Mouse (Mus musculus): ENCODE data around the gene Gm10663. TPM values are rescaled to one million over a fixed set of nuclear protein-coding genes. Genes with fewer than 3 reads are reported as not detected.

Gene Gm10663
- polyA plus RNA-seq, 1 experiment: not detected

DNA sequence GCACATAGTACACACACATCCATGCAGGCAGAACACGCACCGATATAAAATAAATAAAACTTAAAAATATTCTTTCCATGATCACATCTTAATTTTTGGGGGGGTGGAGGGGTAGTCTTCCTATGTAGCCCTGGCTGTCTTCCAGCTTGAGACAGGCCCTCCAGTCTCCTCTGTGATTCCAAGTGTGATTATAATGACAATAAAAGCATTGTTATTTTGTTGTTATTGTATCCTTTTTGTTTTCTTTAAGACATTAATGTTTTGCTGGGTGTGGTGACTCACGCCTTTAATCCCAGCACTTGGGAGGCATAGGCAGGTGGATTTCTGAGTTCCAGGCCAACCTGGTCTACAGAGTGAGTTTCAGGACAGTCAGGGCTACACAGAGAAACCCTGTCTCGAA is 27.0 kb upstream of the Gm10663 start:
- no peaks in the 10 kb centered on the region for H3K4me1 ChIP-seq
- H3K27me3 ChIP-seq (replicated peaks): no peaks in the 10 kb centered on the region
- TF ChIP-seq GATA1 (IDR thresholded peaks at IDR 0.05; ENCODE audit: borderline replicate concordance, low read length) (no peak), FLI1 (IDR thresholded peaks at IDR 0.05; ENCODE audit: low read length) (no peak)
- peaks cover 8% of the 10 kb centered on the region; the same call in 1 of the 2 replicates for H3K9me3 ChIP-seq
- no peak overlapping the region for H3K4me3 ChIP-seq (replicated peaks)
- H3K36me3 ChIP-seq (replicated peaks; ENCODE audit: low read length): no peaks in the 10 kb centered on the region

DNA sequence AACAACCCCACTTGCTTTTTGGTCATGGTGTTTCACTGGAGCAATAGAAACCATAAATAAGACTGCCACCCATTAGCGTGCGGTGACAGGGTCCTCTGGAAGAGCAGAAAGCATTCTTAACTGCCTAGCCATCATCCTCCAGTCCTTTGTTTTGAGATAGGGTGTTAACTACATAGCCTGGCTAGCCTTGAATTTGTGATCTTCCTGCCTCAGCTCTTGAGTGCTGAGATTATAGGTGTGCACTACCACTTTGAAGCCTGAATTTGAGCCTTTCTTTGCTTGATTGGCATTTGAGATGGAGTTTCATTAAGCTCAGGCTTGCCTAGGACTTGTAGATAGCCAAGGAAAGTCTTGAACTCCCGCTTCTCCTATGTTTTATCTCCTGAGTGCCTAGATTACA is 21.3 kb upstream of the Gm10663 start:
- H3K27me3 ChIP-seq (replicated peaks): no peaks in the 10 kb centered on the region
- no peaks in the 10 kb centered on the region for H3K4me1 ChIP-seq
- H3K9me3 ChIP-seq: peaks cover 3% of the 10 kb centered on the region; the same call in 1 of the 2 replicates
- H3K4me3 ChIP-seq (replicated peaks): no peak overlapping the region
- TF ChIP-seq GATA1 (IDR thresholded peaks at IDR 0.05; ENCODE audit: borderline replicate concordance, low read length) (no peak), FLI1 (IDR thresholded peaks at IDR 0.05; ENCODE audit: low read length) (no peak)
- no peaks in the 10 kb centered on the region for H3K36me3 ChIP-seq (replicated peaks; ENCODE audit: low read length)

DNA sequence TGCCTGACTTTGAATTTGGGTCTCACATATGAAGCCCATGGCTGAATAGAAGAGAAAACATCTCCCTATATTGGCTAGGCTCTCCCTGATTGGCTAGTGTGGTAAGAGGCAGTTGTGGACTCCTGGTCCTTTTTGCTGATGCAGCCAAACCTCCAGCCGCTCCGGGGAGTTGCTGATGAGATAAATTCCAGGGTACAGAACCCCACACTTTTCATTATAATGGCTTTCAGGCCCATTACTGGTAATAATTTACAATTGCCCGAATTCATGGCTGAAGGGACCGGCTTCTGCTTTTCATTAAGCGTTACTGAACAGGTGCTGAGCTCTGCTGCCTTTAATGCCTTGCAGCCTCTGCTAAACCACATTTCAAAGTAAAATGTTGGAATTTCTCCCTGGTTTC is 20.9 kb upstream of the Gm10663 start:
- no peaks in the 10 kb centered on the region for H3K4me1 ChIP-seq
- H3K36me3 ChIP-seq (replicated peaks; ENCODE audit: low read length): no peaks in the 10 kb centered on the region
- H3K9me3 ChIP-seq: peaks cover 3% of the 10 kb centered on the region; the same call in 1 of the 2 replicates
- no peaks in the 10 kb centered on the region for H3K27me3 ChIP-seq (replicated peaks)
- TF ChIP-seq FLI1 (IDR thresholded peaks at IDR 0.05; ENCODE audit: low read length) (no peak), GATA1 (IDR thresholded peaks at IDR 0.05; ENCODE audit: borderline replicate concordance, low read length) (no peak)
- H3K4me3 ChIP-seq (replicated peaks): no peak overlapping the region

GRCm38 (mm10) chr8:65056722-65057121 is 18.1 kb upstream of the Gm10663 start:
- Histone ChIP-seq H3K36me3 (replicated peaks; ENCODE audit: low read length) (no peaks in the 10 kb centered on the region), H3K27me3 (replicated peaks) (no peaks in the 10 kb centered on the region), H3K4me3 (replicated peaks) (no peak overlapping the region), H3K4me1 (no peaks in the 10 kb centered on the region), H3K9me3 (no peaks in the 10 kb centered on the region)
- TF ChIP-seq FLI1 (IDR thresholded peaks at IDR 0.05; ENCODE audit: low read length) (no peak), GATA1 (IDR thresholded peaks at IDR 0.05; ENCODE audit: borderline replicate concordance, low read length) (no peak)

GRCm38 (mm10) chr8:65062195-65062594 is 12.6 kb upstream of the Gm10663 start:
- Histone ChIP-seq H3K4me3 (replicated peaks) (no peak overlapping the region), H3K36me3 (replicated peaks; ENCODE audit: low read length) (no peaks in the 10 kb centered on the region)
- TF ChIP-seq GATA1 (IDR thresholded peaks at IDR 0.05; ENCODE audit: borderline replicate concordance, low read length) (no peak), FLI1 (IDR thresholded peaks at IDR 0.05; ENCODE audit: low read length) (no peak)

GRCm38 (mm10) chr8:65064071-65064470 is 10.8 kb upstream of the Gm10663 start:
- TF ChIP-seq FLI1 (IDR thresholded peaks at IDR 0.05; ENCODE audit: low read length): no peak
- no peak for TF ChIP-seq GATA1 (IDR thresholded peaks at IDR 0.05; ENCODE audit: borderline replicate concordance, low read length)
- H3K4me3 ChIP-seq (replicated peaks): no peak overlapping the region
- H3K27me3 ChIP-seq (replicated peaks): no peaks in the 10 kb centered on the region
- peaks cover 3% of the 10 kb centered on the region; the same call in 1 of the 2 replicates for H3K9me3 ChIP-seq
- no peaks in the 10 kb centered on the region for H3K36me3 ChIP-seq (replicated peaks; ENCODE audit: low read length)
- 0 out of 2 replicates have a peak, but pooled peaks cover 3% of the 10 kb centered on the region for H3K4me1 ChIP-seq

More at GRCm38 (mm10) chr8:65062195-65062594, 12.6 kb upstream of the Gm10663 start:
- no peaks in the 10 kb centered on the region for H3K4me1 ChIP-seq
- peaks cover 3% of the 10 kb centered on the region; the same call in 1 of the 2 replicates for H3K9me3 ChIP-seq
- H3K27me3 ChIP-seq (replicated peaks): no peaks in the 10 kb centered on the region

DNA sequence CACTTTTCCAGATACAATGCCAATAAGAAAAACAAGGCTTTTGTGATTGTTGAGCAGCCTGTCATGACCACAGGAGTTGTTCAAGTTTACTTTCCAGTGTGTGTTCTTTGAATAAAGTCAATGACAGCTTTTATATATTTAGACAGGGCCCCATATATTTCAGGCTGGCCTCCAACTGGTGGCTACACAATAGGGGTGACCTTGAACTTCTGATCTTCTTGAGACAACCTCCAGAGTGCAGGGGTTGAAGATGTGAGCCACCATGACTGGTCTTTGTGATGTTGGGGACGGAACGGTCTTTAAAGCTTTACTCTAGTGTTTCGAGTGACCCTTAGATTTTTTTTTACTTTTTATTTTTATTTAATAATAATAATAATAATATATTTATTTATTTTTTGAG is 9.2 kb upstream of the Gm10663 start:
- Histone ChIP-seq H3K4me3 (replicated peaks) (no peak overlapping the region), H3K9me3 (peaks cover 10% of the 10 kb centered on the region), H3K27me3 (replicated peaks) (no peaks in the 10 kb centered on the region), H3K4me1 (0 out of 2 replicates have a peak, but pooled peaks cover 3% of the 10 kb centered on the region), H3K36me3 (replicated peaks; ENCODE audit: low read length) (no peaks in the 10 kb centered on the region)
- no peak for TF ChIP-seq FLI1 (IDR thresholded peaks at IDR 0.05; ENCODE audit: low read length)
- TF ChIP-seq GATA1 (IDR thresholded peaks at IDR 0.05; ENCODE audit: borderline replicate concordance, low read length): no peak

GRCm38 (mm10) chr8:65067031-65067430 is 7.8 kb upstream of the Gm10663 start:
- H3K27me3 ChIP-seq (replicated peaks): no peaks in the 10 kb centered on the region
- 0 out of 2 replicates have a peak, but pooled peaks cover 3% of the 10 kb centered on the region for H3K4me1 ChIP-seq
- H3K36me3 ChIP-seq (replicated peaks; ENCODE audit: low read length): no peaks in the 10 kb centered on the region
- H3K9me3 ChIP-seq: peaks cover 10% of the 10 kb centered on the region
- TF ChIP-seq FLI1 (IDR thresholded peaks at IDR 0.05; ENCODE audit: low read length) (no peak), GATA1 (IDR thresholded peaks at IDR 0.05; ENCODE audit: borderline replicate concordance, low read length) (no peak)
- H3K4me3 ChIP-seq (replicated peaks): no peak overlapping the region

DNA sequence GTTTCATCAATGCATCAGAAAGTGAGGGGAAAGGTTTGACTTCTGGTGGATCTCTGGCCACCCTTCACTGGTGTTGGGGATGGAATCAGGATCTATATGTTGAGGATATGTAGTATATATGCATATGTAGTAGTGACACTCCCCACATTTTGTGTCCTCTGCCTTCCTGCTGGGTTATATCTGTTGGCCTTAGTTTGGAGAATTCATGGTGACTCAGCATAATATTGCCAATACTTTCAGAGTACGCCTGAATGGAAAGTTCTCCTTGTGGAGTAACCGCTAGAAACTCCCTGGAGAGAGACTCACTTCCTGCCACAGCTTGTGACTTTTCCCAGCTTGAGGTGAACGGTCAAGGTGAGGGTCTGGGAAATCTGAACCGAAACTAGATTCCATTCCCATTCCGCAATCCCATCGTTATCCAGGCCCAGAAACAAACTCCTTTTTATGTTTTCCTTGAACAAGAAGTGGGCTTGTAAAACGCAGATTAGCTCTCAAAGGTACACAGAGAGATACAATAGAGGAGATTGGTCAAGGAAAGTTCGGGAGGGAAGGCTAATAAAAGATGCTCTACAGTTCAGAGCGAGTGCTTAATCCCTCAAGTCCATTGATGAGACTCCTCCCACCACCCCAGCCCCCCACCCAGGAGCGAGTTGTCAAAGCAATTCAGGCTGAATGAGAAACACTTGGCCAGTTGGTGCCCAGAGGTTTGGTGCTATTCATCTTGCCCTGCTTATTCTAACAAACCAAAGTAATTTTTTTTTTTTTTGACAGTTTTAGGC is 7.0 kb upstream of the Gm10663 start:
- no peaks in the 10 kb centered on the region for H3K36me3 ChIP-seq (replicated peaks; ENCODE audit: low read length)
- TF ChIP-seq GATA1 (IDR thresholded peaks at IDR 0.05; ENCODE audit: borderline replicate concordance, low read length) (no peak), FLI1 (IDR thresholded peaks at IDR 0.05; ENCODE audit: low read length) (no peak)
- H3K27me3 ChIP-seq (replicated peaks): no peaks in the 10 kb centered on the region
- no peak overlapping the region for H3K4me3 ChIP-seq (replicated peaks)
- peaks cover 7% of the 10 kb centered on the region for H3K9me3 ChIP-seq
- 0 out of 2 replicates have a peak, but pooled peaks cover 3% of the 10 kb centered on the region for H3K4me1 ChIP-seq

- Histone ChIP-seq H3K27me3 (replicated peaks) (no peaks in the 10 kb centered on the region), H3K9me3 (peaks cover 7% of the 10 kb centered on the region), H3K36me3 (replicated peaks; ENCODE audit: low read length) (no peaks in the 10 kb centered on the region), H3K4me3 (replicated peaks) (no peak overlapping the region), H3K4me1 (0 out of 2 replicates have a peak, but pooled peaks cover 3% of the 10 kb centered on the region)
- no peak for TF ChIP-seq FLI1 (IDR thresholded peaks at IDR 0.05; ENCODE audit: low read length)
- no peak for TF ChIP-seq GATA1 (IDR thresholded peaks at IDR 0.05; ENCODE audit: borderline replicate concordance, low read length)
These were observed 6.4 kb upstream of the Gm10663 start for GRCm38 (mm10) chr8:65068473-65068819.

All from megakaryocyte, embryonic 14.5 days (primary cell).